Mouse (Mus musculus): ENCODE measurements around the gene Sorcs2. TPM values are rescaled to one million over a fixed set of nuclear protein-coding genes. Genes with fewer than 3 reads are reported as not detected.
A peak's percentile ranks its signal among the peaks of the same experiment; 100 is the strongest.

The Sorcs2 gene
- polyA plus RNA-seq, 1 experiment from 2014 or later: 16.9 TPM

DNA sequence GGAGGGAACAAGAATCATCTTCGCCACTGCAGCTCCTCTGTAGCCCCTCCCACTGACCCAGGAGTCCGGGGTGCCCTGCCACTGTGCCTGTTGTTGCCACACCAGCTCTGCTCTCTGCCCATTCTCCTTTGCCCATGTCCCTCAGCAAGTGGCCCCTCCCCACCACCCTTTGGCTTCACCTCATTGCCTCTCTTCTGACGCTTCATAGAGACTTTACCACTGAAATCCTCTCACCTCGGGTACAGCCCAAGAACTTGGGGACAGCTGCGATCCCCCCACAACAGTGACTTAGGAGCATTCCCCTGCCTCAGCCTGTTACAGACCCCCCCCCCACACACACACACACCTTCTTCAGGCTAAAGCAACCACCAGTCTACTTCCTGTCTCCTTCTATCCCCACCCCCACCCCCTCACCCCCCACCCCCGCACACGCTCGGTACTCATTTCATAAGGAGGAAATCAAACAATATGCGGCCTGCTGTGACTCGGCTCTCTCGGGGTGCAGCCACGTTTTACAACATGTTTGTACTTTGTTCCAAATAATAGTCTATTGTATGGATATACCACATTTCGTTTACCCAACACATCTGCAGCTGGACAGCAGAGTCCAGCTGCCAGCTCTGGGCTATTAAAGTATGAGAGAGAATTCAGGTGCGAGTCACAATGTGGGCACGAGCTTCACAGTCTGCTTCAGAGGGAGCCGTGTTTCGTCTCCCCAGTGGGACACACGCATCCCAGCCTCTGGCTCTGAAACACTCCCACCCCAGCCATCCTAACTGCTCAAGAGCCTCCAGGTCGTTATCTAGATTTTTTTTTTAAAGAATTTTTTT, 23.5 kb downstream of the Sorcs2 start:
- H3K27me3 ChIP-seq: no peaks in the 10 kb centered on the region
- peak overlapping the region; percentile 38 for H3K4me2 ChIP-seq
- no peak overlapping the region for H3K9ac ChIP-seq (replicated peaks)
- WGBS: 17% methylated on average over 19 of the region's 19 CpGs
- no peaks in the 10 kb centered on the region for H3K36me3 ChIP-seq
- no peak for ATAC-seq (ENCODE audit: insufficient number of reproducible peaks, insufficient read depth, low FRiP score, low TSS enrichment, low read depth)
- H3K4me3 ChIP-seq (replicated peaks): no peak overlapping the region
- H3K9me3 ChIP-seq: no peaks in the 10 kb centered on the region
- H3K27ac ChIP-seq: peak overlapping the region; percentile 90
- peaks cover 88% of the 10 kb centered on the region for H3K4me1 ChIP-seq (replicated peaks)

DNA sequence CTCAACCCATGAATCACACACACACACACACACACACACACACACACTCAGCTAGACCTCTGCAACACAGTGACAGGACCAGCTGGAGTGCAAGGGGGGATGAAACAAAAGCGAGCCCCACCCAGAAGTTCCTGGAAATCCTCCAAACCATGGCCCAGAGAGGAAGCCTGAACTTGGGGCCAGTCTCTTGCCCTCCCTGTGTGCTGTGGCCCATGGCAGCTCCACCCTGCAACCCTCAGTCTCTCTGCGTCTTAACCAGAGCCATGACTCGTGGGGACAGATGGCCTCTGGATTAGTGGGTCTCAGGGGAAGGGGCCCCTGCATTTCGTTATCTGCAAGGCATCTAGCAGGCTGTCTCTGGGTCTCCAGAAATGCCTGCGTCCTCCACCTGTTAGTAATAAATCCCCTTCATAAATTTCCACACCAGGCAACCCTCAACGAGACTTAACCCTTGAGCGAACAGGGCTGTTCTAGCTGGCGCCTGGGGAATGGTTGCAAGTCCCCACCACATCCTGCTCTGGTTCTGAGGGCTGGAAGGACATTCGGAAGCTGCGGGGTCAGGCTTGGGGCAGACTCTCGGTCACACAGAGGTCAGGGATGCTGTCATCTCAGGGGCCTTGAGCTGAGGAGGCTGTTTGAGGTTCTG, 24.6 kb downstream of the Sorcs2 start:
- H3K9me3 ChIP-seq: no peaks in the 10 kb centered on the region
- no peak overlapping the region for H3K4me3 ChIP-seq (replicated peaks)
- no peaks in the 10 kb centered on the region for H3K36me3 ChIP-seq
- ATAC-seq (ENCODE audit: insufficient number of reproducible peaks, insufficient read depth, low FRiP score, low TSS enrichment, low read depth): peak; percentile 71
- no peaks in the 10 kb centered on the region for H3K27me3 ChIP-seq
- H3K4me1 ChIP-seq (replicated peaks): peaks cover 92% of the 10 kb centered on the region
- H3K4me2 ChIP-seq: peak overlapping the region; percentile 38
- no peak overlapping the region for H3K9ac ChIP-seq (replicated peaks)
- H3K27ac ChIP-seq: peak overlapping the region; percentile 90
- WGBS: 3% methylated on average over 11 of the region's 11 CpGs

DNA sequence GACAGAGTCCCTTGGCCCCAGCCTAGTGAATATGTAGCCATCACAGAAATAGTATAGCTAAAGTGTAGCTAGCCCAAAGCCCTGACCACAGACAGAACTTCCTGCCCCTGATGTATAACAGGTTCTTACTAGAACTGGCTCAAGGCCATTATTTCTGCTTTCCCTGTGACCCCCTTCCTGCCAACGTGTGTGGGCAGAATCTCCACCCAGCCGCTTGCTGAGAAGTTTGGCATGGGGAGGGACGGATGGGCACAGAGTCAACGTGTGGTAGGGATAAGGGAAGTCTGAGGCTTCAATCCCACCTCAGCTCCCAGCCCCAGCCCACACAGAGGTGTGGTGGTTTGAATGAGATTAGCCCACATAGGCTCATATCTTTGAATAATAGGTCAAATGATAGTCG, 26.2 kb downstream of the Sorcs2 start:
- Histone ChIP-seq H3K36me3 (no peaks in the 10 kb centered on the region), H3K27ac (no peak overlapping the region), H3K9ac (replicated peaks) (no peak overlapping the region), H3K4me1 (replicated peaks) (peaks cover 88% of the 10 kb centered on the region), H3K9me3 (no peaks in the 10 kb centered on the region), H3K4me2 (no peak overlapping the region), H3K4me3 (replicated peaks) (no peak overlapping the region), H3K27me3 (no peaks in the 10 kb centered on the region)
- 77% methylated on average over 5 of the region's 5 CpGs for WGBS
- no peak for ATAC-seq (ENCODE audit: insufficient number of reproducible peaks, insufficient read depth, low FRiP score, low TSS enrichment, low read depth)

DNA sequence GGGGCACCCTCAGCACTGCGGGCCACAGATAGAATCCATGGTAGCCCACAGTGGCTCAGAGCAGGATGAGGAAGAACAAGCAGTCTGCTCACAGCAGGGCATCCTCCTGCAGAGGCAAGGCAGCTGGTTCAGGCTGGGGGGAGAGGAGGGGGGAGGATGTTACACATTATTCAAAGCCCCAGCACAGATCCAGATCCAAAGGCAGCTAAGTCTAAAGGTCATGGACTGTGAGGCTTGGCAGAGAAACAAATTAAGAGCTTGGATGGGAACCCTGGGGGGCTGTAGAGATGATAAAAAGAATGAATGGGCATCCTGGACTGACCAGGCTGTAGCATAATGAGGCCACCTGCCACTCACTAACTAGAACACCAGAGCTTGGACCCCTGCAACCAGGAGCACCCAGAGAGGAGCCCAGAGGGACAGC, 28.7 kb downstream of the Sorcs2 start:
- H3K27ac ChIP-seq: peak overlapping the region; percentile 37; the same call in 1 of the 2 replicates
- WGBS: 53% methylated on average over 1 of the region's 1 CpGs

DNA sequence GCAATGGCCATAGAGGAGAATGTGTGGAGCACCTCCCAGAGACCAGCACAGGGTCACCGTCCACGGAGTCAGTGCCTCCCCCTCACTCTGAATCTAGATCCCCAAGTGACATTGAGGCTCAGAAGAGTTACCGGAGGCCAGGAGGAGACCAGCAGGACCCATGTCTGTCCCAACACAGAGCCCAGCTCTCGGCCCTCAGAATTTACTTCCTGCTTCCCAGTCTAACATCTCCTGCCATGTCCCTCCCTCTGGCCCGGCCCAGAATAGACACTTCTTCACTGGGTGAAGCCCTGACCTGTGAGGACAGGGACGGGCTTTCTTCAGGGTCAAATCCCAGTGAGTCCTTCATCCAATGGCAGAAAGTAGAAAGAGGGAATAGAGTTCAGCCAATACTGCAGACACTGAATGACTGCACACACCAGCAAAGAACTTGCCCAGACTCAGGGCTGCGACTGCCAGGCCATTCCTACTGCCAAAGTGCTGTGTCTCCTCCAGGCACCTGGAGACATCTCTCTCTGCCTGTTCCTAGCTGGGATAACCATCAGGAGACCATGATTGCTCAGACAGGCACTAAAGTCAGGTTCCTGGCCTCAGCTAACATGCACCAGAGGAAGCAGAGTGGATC, 29.3 kb downstream of the Sorcs2 start:
- no peak for ATAC-seq (ENCODE audit: insufficient number of reproducible peaks, insufficient read depth, low FRiP score, low TSS enrichment, low read depth)
- Histone ChIP-seq H3K27me3 (no peaks in the 10 kb centered on the region), H3K27ac (peak overlapping the region; percentile 37; the same call in 1 of the 2 replicates), H3K36me3 (no peaks in the 10 kb centered on the region), H3K4me3 (replicated peaks) (no peak overlapping the region), H3K4me1 (replicated peaks) (peaks cover 63% of the 10 kb centered on the region), H3K4me2 (no peak overlapping the region), H3K9me3 (no peaks in the 10 kb centered on the region), H3K9ac (replicated peaks) (no peak overlapping the region)
- 77% methylated on average over 7 of the region's 7 CpGs for WGBS

More for the DNA sequence above, 28.7 kb downstream of the Sorcs2 start:
- H3K4me1 ChIP-seq (replicated peaks): peaks cover 70% of the 10 kb centered on the region
- H3K4me2 ChIP-seq: no peak overlapping the region
- no peak overlapping the region for H3K4me3 ChIP-seq (replicated peaks)
- no peak overlapping the region for H3K9ac ChIP-seq (replicated peaks)
- H3K9me3 ChIP-seq: no peaks in the 10 kb centered on the region
- no peaks in the 10 kb centered on the region for H3K36me3 ChIP-seq
- H3K27me3 ChIP-seq: no peaks in the 10 kb centered on the region
- no peak for ATAC-seq (ENCODE audit: insufficient number of reproducible peaks, insufficient read depth, low FRiP score, low TSS enrichment, low read depth)

GRCm38 (mm10) chr5:36367911-36368310, 30.0 kb downstream of the Sorcs2 start:
- WGBS: 83% methylated on average over 6 of the region's 6 CpGs
- H3K27ac ChIP-seq: no peak overlapping the region
- no peaks in the 10 kb centered on the region for H3K27me3 ChIP-seq
- H3K9ac ChIP-seq (replicated peaks): no peak overlapping the region
- H3K9me3 ChIP-seq: no peaks in the 10 kb centered on the region
- no peaks in the 10 kb centered on the region for H3K36me3 ChIP-seq
- H3K4me1 ChIP-seq (replicated peaks): peaks cover 62% of the 10 kb centered on the region
- H3K4me3 ChIP-seq (replicated peaks): no peak overlapping the region
- H3K4me2 ChIP-seq: no peak overlapping the region
- no peak for ATAC-seq (ENCODE audit: insufficient number of reproducible peaks, insufficient read depth, low FRiP score, low TSS enrichment, low read depth)

- peaks cover 60% of the 10 kb centered on the region for H3K4me1 ChIP-seq (replicated peaks)
- H3K9me3 ChIP-seq: no peaks in the 10 kb centered on the region
- no peak overlapping the region for H3K27ac ChIP-seq
- H3K9ac ChIP-seq (replicated peaks): no peak overlapping the region
- no peaks in the 10 kb centered on the region for H3K27me3 ChIP-seq
- no peak overlapping the region for H3K4me3 ChIP-seq (replicated peaks)
- H3K4me2 ChIP-seq: no peak overlapping the region
- no peaks in the 10 kb centered on the region for H3K36me3 ChIP-seq
- no peak for ATAC-seq (ENCODE audit: insufficient number of reproducible peaks, insufficient read depth, low FRiP score, low TSS enrichment, low read depth)
- WGBS: 65% methylated on average over 3 of the region's 3 CpGs
These were observed 30.7 kb downstream of the Sorcs2 start for GRCm38 (mm10) chr5:36367181-36367610.

DNA sequence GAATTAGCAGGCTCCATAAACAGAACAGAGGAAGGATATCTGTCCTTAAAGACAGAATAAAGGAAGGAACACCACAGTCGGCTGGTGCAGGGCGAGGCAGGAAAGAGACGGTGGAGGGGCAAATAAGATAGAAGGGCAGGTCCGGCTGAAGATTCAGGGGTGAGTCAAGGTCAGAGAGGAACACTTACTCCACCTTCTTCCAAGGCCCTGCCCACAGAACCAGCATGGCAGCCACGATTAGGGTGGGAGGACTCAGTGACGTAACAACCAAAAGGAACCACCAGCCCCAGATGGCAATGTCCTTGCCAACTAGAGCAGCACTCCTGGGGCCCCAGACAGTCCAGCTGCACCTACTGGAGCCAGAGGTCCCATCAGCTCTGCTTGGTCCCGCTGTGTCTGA, 36.2 kb downstream of the Sorcs2 start:
- H3K4me1 ChIP-seq (replicated peaks): peaks cover 40% of the 10 kb centered on the region
- no peak overlapping the region for H3K9ac ChIP-seq (replicated peaks)
- H3K4me2 ChIP-seq: no peak overlapping the region
- no peak overlapping the region for H3K27ac ChIP-seq
- H3K27me3 ChIP-seq: no peaks in the 10 kb centered on the region
- no peaks in the 10 kb centered on the region for H3K9me3 ChIP-seq
- no peaks in the 10 kb centered on the region for H3K36me3 ChIP-seq
- H3K4me3 ChIP-seq (replicated peaks): no peak overlapping the region
- WGBS: 86% methylated on average over 7 of the region's 7 CpGs
- ATAC-seq (ENCODE audit: insufficient number of reproducible peaks, insufficient read depth, low FRiP score, low TSS enrichment, low read depth): no peak

DNA sequence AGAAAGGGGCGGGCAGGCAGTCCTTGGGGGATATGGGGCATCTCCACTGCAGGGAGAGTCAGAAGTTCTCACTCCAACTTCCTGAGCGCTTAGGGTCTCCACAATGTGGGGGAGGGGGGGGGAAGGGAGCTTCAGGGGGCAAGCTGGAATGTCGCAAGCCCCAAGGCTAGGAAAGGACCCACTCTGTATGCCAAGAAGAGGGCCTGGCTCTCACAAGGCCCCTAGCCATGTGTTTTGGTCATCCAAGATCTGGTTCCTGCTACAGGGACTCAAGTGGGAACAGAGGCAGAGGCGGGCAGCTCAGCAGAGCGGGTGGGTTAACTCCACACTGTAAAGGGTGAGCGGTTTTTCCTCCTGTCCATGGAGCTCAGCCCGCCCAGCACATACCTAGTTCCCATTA, 37.6 kb downstream of the Sorcs2 start:
- H3K4me1 ChIP-seq (replicated peaks): peaks cover 37% of the 10 kb centered on the region
- ATAC-seq (ENCODE audit: insufficient number of reproducible peaks, insufficient read depth, low FRiP score, low TSS enrichment, low read depth): no peak
- 68% methylated on average over 7 of the region's 7 CpGs for WGBS

GRCm38 (mm10) chr5:36359535-36360243, 38.2 kb downstream of the Sorcs2 start:
- H3K27me3 ChIP-seq: no peaks in the 10 kb centered on the region

More for the DNA sequence above, 37.6 kb downstream of the Sorcs2 start:
- H3K9me3 ChIP-seq: no peaks in the 10 kb centered on the region
- no peak overlapping the region for H3K9ac ChIP-seq (replicated peaks)
- H3K36me3 ChIP-seq: no peaks in the 10 kb centered on the region
- H3K27me3 ChIP-seq: no peaks in the 10 kb centered on the region
- H3K4me3 ChIP-seq (replicated peaks): no peak overlapping the region
- no peak overlapping the region for H3K4me2 ChIP-seq
- H3K27ac ChIP-seq: no peak overlapping the region

GRCm38 (mm10) chr5:36358161-36358560, 39.8 kb downstream of the Sorcs2 start:
- no peak overlapping the region for H3K4me3 ChIP-seq (replicated peaks)
- no peaks in the 10 kb centered on the region for H3K27me3 ChIP-seq
- H3K4me2 ChIP-seq: no peak overlapping the region
- no peak overlapping the region for H3K9ac ChIP-seq (replicated peaks)
- ATAC-seq (ENCODE audit: insufficient number of reproducible peaks, insufficient read depth, low FRiP score, low TSS enrichment, low read depth): no peak
- no peaks in the 10 kb centered on the region for H3K36me3 ChIP-seq
- H3K4me1 ChIP-seq (replicated peaks): peaks cover 34% of the 10 kb centered on the region
- H3K9me3 ChIP-seq: no peaks in the 10 kb centered on the region
- H3K27ac ChIP-seq: no peak overlapping the region
- WGBS: 86% methylated on average over 4 of the region's 4 CpGs

More at GRCm38 (mm10) chr5:36359535-36360243, 38.2 kb downstream of the Sorcs2 start:
- Histone ChIP-seq H3K9me3 (no peaks in the 10 kb centered on the region), H3K27ac (no peak overlapping the region), H3K4me3 (replicated peaks) (no peak overlapping the region), H3K4me1 (replicated peaks) (peaks cover 37% of the 10 kb centered on the region), H3K36me3 (no peaks in the 10 kb centered on the region), H3K4me2 (no peak overlapping the region), H3K9ac (replicated peaks) (no peak overlapping the region)
- 46% methylated on average over 5 of the region's 5 CpGs for WGBS
- no peak for ATAC-seq (ENCODE audit: insufficient number of reproducible peaks, insufficient read depth, low FRiP score, low TSS enrichment, low read depth)
